Comparison of ENCODE assay signal across 8 mouse cellular contexts in genomic region chr4:57143026-57143937, GRCm38 (mm10). TPM values are rescaled to one million over a fixed set of nuclear protein-coding genes. Genes with fewer than 3 reads are reported as not detected.
DNase-seq lines count a peak whose midpoint lies in the region; ATAC-seq and TF ChIP-seq lines count a peak whose summit lies in the region.

Gene Epb41l4b, minus strand, starts transcription at chr4:57143437.

- peak; percentile 90 for DNase-seq in adrenal gland, postnatal 10 days
- peak; percentile 65 for DNase-seq in embryo, embryonic 11.5 days (ENCODE audit: low read depth, low spot score)
- peak; percentile 91 for DNase-seq in limb, embryonic 10.5 days (ENCODE audit: low spot score)

- peaks cover 4% of the 10 kb centered on the region; the same call in 1 of the 2 replicates for H3K4me1 ChIP-seq in intestine, postnatal 0 days (replicated peaks; ENCODE audit: control insufficient read depth, insufficient read depth, low read length)
- H3K4me1 ChIP-seq in limb, embryonic 10.5 days, result peaks cover 35% of the 10 kb centered on the region
- H3K4me1 ChIP-seq in midbrain, embryonic 12.5 days, result peaks cover 22% of the 10 kb centered on the region
- peaks cover 11% of the 10 kb centered on the region; the same call in 1 of the 2 replicates for H3K4me1 ChIP-seq in small intestine, adult 2 months (ENCODE audit: control insufficient read depth, insufficient read depth, insufficient read length, low read length)

- TF ChIP-seq POLR2A in small intestine, adult 2 months (IDR thresholded peaks at IDR 0.05; ENCODE audit: low read depth, low read length), result no peak

- H3K9me3 ChIP-seq in intestine, postnatal 0 days (ENCODE audit: control insufficient read depth), result no peaks in the 10 kb centered on the region
- H3K9me3 ChIP-seq in limb, embryonic 10.5 days (replicated peaks), result no peaks in the 10 kb centered on the region
- H3K9me3 ChIP-seq in midbrain, embryonic 12.5 days, result no peaks in the 10 kb centered on the region

- H3K27ac ChIP-seq in intestine, postnatal 0 days (ENCODE audit: low read depth, low read length), result peak within 1 kb of the TSS; percentile 93
- peak within 1 kb of the TSS; percentile 88 for H3K27ac ChIP-seq in limb, embryonic 10.5 days
- 0 out of 2 replicates have a peak within 1 kb of the TSS, but pooled peaks have one; percentile 27 for H3K27ac ChIP-seq in midbrain, embryonic 12.5 days (replicated peaks)
- H3K27ac ChIP-seq in small intestine, adult 2 months (ENCODE audit: insufficient read depth, low read depth, low read length), result peak within 1 kb of the TSS; percentile 95

- peak within 1 kb of the TSS; percentile 71 for H3K4me3 ChIP-seq in intestine, postnatal 0 days (ENCODE audit: low read depth, low read length)
- peak within 1 kb of the TSS; percentile 76 for H3K4me3 ChIP-seq in limb, embryonic 10.5 days
- H3K4me3 ChIP-seq in midbrain, embryonic 12.5 days, result peak within 1 kb of the TSS; percentile 75
- H3K4me3 ChIP-seq in small intestine, adult 2 months (ENCODE audit: low read depth, low read length), result peak within 1 kb of the TSS; percentile 66

- H3K4me2 ChIP-seq in intestine, postnatal 0 days (replicated peaks; ENCODE audit: low read depth), result peak within 1 kb of the TSS; percentile 93
- peak within 1 kb of the TSS; percentile 85 for H3K4me2 ChIP-seq in midbrain, embryonic 12.5 days (replicated peaks)

- ATAC-seq in granulocyte monocyte progenitor cell, adult 5-6 weeks (replicated peaks; ENCODE audit: poor library complexity, severe bottlenecking), result peak; percentile 93
- peak; percentile 68 for ATAC-seq in intestine, postnatal 0 days
- peak; percentile 89 for ATAC-seq in midbrain, embryonic 12.5 days (ENCODE audit: low FRiP score, low read depth)
- no peak for ATAC-seq in monocyte, adult 5-6 weeks (replicated peaks; ENCODE audit: insufficient number of reproducible peaks, low FRiP score, low TSS enrichment, poor library complexity, severe bottlenecking)

- H3K36me3 ChIP-seq in intestine, postnatal 0 days (ENCODE audit: control insufficient read depth, insufficient read depth), result no peaks in the 10 kb centered on the region
- no peaks in the 10 kb centered on the region for H3K36me3 ChIP-seq in limb, embryonic 10.5 days
- H3K36me3 ChIP-seq in midbrain, embryonic 12.5 days, result no peaks in the 10 kb centered on the region
- no peaks in the 10 kb centered on the region for H3K36me3 ChIP-seq in small intestine, adult 2 months (ENCODE audit: control insufficient read depth, insufficient read depth, low read length)

- H3K27me3 ChIP-seq in intestine, postnatal 0 days (replicated peaks; ENCODE audit: control insufficient read depth, insufficient read depth, low read length), result no peaks in the 10 kb centered on the region
- peaks cover 52% of the 10 kb centered on the region for H3K27me3 ChIP-seq in limb, embryonic 10.5 days (ENCODE audit: low read depth, poor library complexity, severe bottlenecking)
- H3K27me3 ChIP-seq in midbrain, embryonic 12.5 days, result peaks cover 60% of the 10 kb centered on the region
- H3K27me3 ChIP-seq in small intestine, adult 2 months (ENCODE audit: control insufficient read depth, insufficient read depth, low read length), result no peaks in the 10 kb centered on the region

- H3K9ac ChIP-seq in intestine, postnatal 0 days (ENCODE audit: low read depth, low read length), result peak within 1 kb of the TSS; percentile 81
- peak within 1 kb of the TSS; percentile 79 for H3K9ac ChIP-seq in midbrain, embryonic 12.5 days (replicated peaks)

- peak; percentile 96 for TF ChIP-seq CTCF in intestine, postnatal 0 days (IDR thresholded peaks at IDR 0.05; ENCODE audit: low read depth)
- peak; percentile 78 for TF ChIP-seq CTCF in small intestine, adult 2 months (IDR thresholded peaks at IDR 0.05; ENCODE audit: extremely low read depth, insufficient read length, insufficient replicate concordance, low read depth, low read length)

- under 1% methylated on average over 102 of the region's 142 CpGs for WGBS in intestine, postnatal 0 days
- WGBS in limb, embryonic 10.5 days, result 13% methylated on average over 126 of the region's 142 CpGs
- WGBS in midbrain, embryonic 12.5 days, result under 1% methylated on average over 42 of the region's 142 CpGs
- 12% methylated on average over 141 of the region's 142 CpGs for WGBS in small intestine, adult 2 months

RNA-seq across cellular contexts. Expression of gene Epb41l4b, which starts in this region (rescaled TPM):
- 1 to 10 TPM; 8.2 to 8.6 TPM for total RNA-seq in adrenal gland, postnatal 10 days (2021)
- 4.5 and 12.7 TPM in 2 replicates for total RNA-seq in granulocyte monocyte progenitor cell, adult 5-6 weeks (2014; fragmentation: Nextera tagmentation)
- total RNA-seq in granulocyte monocyte progenitor cell, adult 5-6 weeks (2017), result 1.8 and 2.5 TPM in 2 replicates
- polyA plus RNA-seq in intestine, postnatal 0 days (2015; fragmentation: Nextera tagmentation; extraction: Ambion mirVana), result 47.7 and 47.8 TPM in 2 replicates
- 1.1 and 1.6 TPM in 2 replicates for polyA plus RNA-seq in limb, embryonic 10.5 days (2016; fragmentation: Nextera tagmentation; extraction: Ambion mirVana)
- 1.4 and 2.0 TPM in 2 replicates for polyA plus RNA-seq in midbrain, embryonic 12.5 days (2016; fragmentation: Nextera tagmentation; extraction: Ambion mirVana)
- 32.6 and 81.4 TPM in 2 replicates for polyA plus RNA-seq in small intestine, adult 2 months (2012; rRNA removed)
- 0.58 TPM in 1 of 3 replicates, not detected in the others for total RNA-seq in monocyte, adult 5-6 weeks (2017)

Comparison
In these comparisons a context has a peak if more than half of its experiments do, and no peak if none do; other contexts are left out.
1. RNA of gene Epb41l4b (polyA plus RNA-seq): 32.6 to 81.4 TPM in small intestine, adult 2 months and 47.7 to 47.8 TPM in intestine, postnatal 0 days; 1.4 to 2.0 TPM in midbrain, embryonic 12.5 days and 1.1 to 1.6 TPM in limb, embryonic 10.5 days; every median in the first group is over 10 times any median in the second.
2. H3K27ac ChIP-seq: peak in every context shown above with its lines; median percentile 95 in small intestine, adult 2 months; 93 in intestine, postnatal 0 days; 88 in limb, embryonic 10.5 days; 27 in midbrain, embryonic 12.5 days.
3. Peak in every context shown above with its lines, with median percentiles within 50 percentile points of each other: DNase-seq and H3K4me3 ChIP-seq.